18 mouse cellular contexts compared by ENCODE assay signal in genomic region chr13:38854986-38855385, GRCm38 (mm10).
A peak's percentile ranks its signal among the peaks of the same experiment; 100 is the strongest.
DNase-seq lines count a peak whose midpoint lies in the region; TF ChIP-seq lines count a peak whose summit lies in the region.
"Had no signal": no experiment of that assay in that cellular context is flagged by ENCODE, and none has a peak within 500 bp of the region (broad histone marks: within the 10 kb centered on the region; RNA-seq: fewer than 3 reads in every experiment).

No protein-coding gene starts in this region.

- no peak for TF ChIP-seq CTCF in left cerebral cortex, adult 2 months (IDR thresholded peaks at IDR 0.05)

- DNase-seq in left cerebral cortex, adult 2 months (ENCODE audit: extremely low spot score in 1 of 2, low spot score in 2 of 2): no peak
- no peak for DNase-seq in left cerebral cortex, postnatal 10 days (ENCODE audit: extremely low spot score in 1 of 2, low spot score in 2 of 2)
- peak; percentile 61 for DNase-seq in brain, adult 2 months (ENCODE audit: low read depth, low spot score)
- DNase-seq in telencephalon, adult 2 months (ENCODE audit: low read depth, low spot score): peak; percentile 46
- DNase-seq in layer of hippocampus, adult 8-10 months (ENCODE audit: low spot score in 2 of 2): no peak
- DNase-seq: adrenal gland, adult 2 months; adrenal gland, postnatal 10 days; adrenal gland, postnatal 25 days; cerebellum, adult 11-12 months; cerebellum, adult 2 months; cerebellum, adult 9-10 months; cerebellum, postnatal 10 days; cerebellum, postnatal 36 days had no signal

- no peak overlapping the region for H3K4me3 ChIP-seq in left cerebral cortex, adult 2 months
- H3K4me3 ChIP-seq: embryonic facial prominence, embryonic 13.5 days; embryonic facial prominence, embryonic 15.5 days; erythroblast, embryonic 14.5 days; forebrain, embryonic 10.5 days; forebrain, embryonic 12.5 days had no signal

- intact Hi-C loops in left cerebral cortex, adult 2 months (cut with DNase I): loop anchor here (1.0 to 10.0 kb wide), 7 partner anchors 40 to 1902 kb away; no protein-coding TSS in a partner anchor
- intact Hi-C loops in left cerebral cortex, postnatal 10 days (cut with DNase I): no loop called here

- H3K27ac ChIP-seq in left cerebral cortex, adult 2 months: peak overlapping the region; percentile 34; the same call in 1 of the 2 replicates
- H3K27ac ChIP-seq: embryonic facial prominence, embryonic 13.5 days; embryonic facial prominence, embryonic 15.5 days; forebrain, embryonic 10.5 days; forebrain, embryonic 12.5 days had no signal

Comparison
In these comparisons a context has a peak if more than half of its experiments do, and no peak if none do; other contexts are left out.
1. DNase-seq: peak in brain, adult 2 months (single experiment) and telencephalon, adult 2 months (single experiment); none in left cerebral cortex, adult 2 months (0 of 2), left cerebral cortex, postnatal 10 days (0 of 2) and layer of hippocampus, adult 8-10 months (0 of 2).